Mouse (Mus musculus) yolk sac, embryonic 10.5 days (tissue): Measurements from ENCODE around the gene Gm21992.

Source experiments
- DNase-seq: peaks from one replicate; pipeline ENCODE4 v3.0.0-alpha.2; 2017; ENCODE audit warnings: low spot score

Gene Gm21992

DNA sequence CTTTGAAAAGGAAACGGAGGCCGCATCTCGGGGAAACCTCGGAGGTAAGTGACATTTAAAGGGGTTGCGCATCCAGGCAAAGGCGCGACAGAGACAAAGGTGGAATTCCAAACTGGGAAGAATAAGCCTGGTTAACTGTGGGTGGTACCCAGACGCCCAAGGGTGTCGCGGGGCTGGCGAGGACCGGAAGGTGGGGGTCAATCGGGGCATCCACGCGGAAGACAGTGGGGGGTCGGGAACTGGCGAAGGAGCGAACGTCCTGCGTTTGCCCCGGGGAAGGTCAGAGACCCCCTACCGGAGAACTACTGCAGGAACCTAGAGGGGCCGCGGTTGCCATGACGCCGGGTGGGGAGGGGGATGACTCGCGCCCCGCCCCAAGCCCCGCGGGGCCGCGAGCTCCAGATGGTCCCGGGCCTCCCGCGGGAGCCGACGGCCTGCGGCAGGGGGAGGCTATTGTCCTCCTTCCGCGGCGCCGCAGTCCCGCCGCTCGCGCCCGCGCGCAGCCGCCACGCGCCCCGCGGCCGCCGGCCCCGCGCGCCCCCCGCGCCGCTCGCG is 99.7 kb downstream of the Gm21992 start:
- DNase-seq, result no peak

DNA sequence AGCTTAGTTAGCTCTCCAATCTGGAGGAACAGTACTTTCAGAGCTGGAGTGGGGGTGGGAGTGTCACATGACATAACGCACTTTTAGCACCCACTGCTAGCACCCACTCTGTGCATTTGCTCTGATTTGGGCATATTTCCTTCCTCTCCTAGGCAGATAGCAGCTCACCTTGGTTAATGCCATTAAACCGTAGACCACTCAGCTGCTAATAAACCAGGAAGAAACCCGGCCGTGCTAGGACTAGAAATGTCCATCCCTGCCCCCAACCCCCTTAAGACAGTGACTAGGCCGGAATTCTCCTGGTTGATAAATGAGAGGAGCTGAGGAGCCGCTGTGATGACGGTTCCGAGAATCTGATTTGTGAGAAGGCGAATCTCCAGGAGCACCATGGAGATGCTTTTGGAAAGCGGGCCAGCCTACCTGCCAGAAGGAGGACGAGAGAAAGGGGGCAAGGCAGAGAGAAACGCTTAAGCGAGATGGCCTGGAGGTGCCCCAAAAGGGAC is 100.3 kb downstream of the Gm21992 start, which contains the start of gene Sptbn2:
Sptbn2 (plus strand) TSS at position 70 of the 503 bp plus-strand sequence.
- no peak for DNase-seq

DNA sequence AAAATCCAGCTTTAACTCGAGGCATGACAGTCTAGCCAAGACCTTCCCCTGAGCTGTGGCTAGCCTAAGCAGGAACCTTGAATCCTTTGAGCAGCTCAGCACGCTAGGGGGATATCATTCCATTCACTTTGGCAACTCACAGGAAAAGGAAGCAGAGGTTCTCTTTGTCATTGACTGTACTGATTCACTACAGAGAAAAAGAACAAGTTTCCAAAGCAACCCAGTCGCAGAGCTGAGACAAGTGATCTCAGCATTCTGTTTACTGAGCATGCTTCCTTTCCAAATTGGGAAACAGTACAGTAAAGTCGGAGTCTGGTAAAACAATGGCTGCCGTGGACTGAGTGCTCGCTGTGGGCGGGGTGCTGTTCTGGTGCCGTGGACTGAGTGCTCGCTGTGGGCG is 102.6 kb downstream of the Gm21992 start:
- no peak for DNase-seq

DNA sequence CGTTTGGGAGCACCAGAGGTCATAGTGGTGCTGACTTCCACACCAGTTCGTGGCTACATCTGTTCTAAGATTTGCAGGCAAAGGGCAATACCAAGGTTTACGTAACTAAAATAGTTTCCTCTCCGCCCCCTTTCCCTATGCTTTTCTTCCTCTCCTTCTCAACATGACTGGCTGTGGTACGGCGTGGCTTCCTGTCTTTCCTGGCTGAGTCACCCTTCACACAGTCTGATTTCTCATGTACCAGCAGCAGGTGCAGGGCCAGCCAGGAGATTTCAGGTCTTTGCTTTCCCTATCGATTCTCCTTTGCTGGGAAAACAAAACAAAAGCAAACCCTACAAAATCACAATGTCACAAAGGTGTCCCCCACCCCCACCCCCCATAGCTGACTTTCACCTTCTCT is 110.2 kb downstream of the Gm21992 start:
- no peak for DNase-seq

DNA sequence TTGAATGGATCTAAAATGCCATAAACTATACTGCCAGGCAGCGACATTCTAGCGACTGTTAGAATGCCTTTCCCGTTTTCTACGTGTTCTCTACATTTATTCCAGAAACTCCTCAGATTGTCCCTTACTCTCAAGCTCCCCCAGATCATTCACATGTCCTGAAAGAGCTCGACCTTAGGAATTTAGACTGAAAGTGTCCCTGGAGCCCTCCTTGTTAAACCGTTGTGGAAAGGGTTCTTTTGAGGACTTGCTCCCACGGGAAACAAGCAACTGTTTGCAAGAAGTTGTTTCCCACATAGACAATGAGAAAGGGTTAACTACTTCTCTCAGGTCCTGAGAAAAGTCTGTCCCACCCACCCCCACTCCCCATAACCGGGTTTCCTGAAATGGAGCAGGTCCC is 110.8 kb downstream of the Gm21992 start:
- DNase-seq, result no peak

DNA sequence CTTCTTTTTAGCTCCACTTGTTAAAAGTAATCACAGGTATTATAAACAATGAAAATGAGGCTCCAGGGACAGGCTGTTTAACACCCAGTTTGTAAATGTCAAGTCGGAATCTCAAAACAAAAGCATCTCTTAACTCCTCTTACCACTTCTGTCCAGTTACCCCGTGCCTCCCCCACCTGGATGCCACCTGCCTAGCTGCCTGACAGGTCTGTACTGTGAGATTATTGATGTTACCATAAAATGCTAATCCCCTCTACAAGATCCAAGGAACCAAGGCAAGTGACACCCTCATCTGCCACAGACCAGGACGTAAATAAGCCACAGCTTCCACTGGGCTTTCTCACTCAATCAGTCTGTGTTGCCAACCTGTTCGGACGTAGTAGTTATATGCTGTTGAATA is 111.6 kb downstream of the Gm21992 start:
- no peak for DNase-seq

DNA sequence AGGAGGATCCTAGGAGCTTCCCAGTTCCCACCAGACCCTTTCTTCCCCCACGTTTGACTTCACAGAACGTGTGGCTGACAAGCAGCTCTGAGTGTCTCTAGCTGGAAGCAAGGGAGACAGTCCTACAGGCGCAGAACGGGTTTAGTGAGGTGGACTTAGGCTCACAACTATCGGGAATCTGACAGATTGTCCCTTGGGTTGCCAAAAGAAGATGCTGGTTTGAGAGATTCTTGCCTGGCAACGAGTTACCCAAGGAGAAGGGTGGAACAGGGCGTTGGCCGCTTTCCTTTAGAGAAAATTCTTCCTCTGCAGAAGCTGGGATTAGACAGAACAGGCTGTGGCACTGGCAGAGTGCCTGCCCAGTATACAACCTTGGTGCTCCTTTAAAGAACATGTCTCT is 112.6 kb downstream of the Gm21992 start:
- DNase-seq, result no peak

DNA sequence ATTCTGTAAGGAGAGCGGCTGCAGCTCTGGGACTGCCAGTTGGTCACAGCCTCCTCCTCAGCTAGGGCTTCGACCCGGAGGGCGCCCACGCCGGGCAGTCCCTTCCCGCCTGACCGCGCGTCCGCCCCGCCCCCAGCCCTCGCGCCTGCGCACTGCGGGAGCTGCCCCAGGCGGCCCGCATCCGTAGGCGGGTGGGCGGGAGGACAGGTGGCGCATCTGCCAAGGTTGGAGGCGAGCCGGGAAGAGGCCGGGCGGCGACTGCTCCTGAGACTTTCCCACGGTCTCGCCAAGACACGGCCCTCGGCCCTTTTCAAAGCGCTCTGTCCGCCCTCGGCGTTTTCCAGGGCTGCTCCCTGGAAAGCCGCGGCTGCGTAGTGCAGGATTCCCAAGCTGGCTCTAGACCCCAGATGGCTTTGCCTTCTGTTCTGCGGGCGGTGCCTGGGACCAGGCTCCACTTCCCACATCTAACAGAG is 113.2 kb downstream of the Gm21992 start, which contains the start of gene Gm960:
Gm960 (minus strand) TSS at position 464 of the 473 bp plus-strand sequence.
- peak; percentile 63 for DNase-seq

DNA sequence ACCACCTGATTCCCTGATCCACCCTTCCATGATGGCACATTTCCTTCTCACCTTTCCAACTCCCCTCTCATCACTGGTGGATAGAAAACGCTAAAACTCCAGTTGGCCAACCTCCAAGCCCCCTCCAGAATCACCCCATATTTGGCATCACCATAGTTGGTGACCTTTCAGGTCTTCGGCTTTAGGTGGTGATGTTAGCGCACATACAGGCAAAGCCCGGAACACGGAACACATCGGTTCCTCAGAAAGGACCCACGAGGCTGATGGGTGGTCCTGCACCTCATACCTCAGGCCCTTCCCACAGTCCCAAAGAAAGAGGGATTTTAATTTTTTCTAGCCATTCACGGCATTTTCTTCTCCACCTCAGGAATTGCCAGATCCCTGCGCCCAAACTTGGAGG is 113.7 kb downstream of the Gm21992 start:
- no peak for DNase-seq

DNA sequence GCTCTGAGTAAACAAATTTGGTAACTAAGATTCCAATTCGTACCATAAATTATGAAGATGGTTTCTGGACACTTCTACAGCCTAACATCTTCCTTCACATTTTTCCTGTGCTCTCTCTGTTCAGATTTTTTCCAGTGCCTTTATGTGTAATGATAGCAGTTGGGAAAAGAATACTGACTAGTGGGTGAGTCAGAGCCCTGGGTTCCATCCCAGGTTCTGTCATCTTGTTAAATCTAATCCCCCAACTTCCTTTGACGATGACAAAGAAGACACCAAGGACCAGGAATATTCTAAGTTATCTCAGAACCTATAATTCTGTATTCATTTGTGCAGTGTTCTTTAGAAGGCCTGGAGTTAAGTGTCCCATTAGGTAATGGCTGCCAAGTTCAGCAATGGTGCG is 114.3 kb downstream of the Gm21992 start:
- no peak for DNase-seq

DNA sequence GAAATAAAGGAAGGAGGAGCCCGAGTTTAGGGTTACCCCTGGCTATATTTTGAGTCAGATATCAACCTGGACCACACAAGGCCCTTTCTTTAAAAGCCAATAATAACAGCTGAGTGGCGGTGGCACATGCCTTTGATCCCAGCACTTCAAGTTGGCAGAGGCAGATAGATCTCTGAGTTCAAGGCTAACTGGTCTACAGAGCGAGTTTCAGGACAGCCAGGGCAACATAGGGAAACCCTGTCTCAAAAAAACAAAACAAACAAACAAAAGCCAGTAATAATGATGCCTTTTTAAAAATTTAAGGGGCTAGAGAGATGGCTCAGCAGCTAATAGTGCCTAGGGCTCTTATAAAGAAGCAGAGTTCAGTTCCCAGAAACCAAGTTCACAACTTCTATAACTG is 117.1 kb downstream of the Gm21992 start:
- DNase-seq, result no peak
